Mouse (Mus musculus) adrenal gland, adult 8-10 months (tissue): ENCODE measurements at regions not wholly inside any gene's neighbourhood (a gene's known extent, or its start where the extent isn't known, plus 50 kb on each side); places are given as distances from the start of the nearest gene placed in this dataset.
"Not testable (repeated sequence)": the region's sequence is repeated elsewhere in the genome, so short reads cannot be mapped to it uniquely, and the experiment has no call there.

Experiments used
- DNase-seq: peaks from one replicate; pipeline ENCODE4 v3.0.0; 2022

GRCm38 (mm10) chr11:40159161-40159560, 535.8 kb downstream of the Mat2b start:
- DNase-seq: not testable (repeated sequence)

- peak; percentile 3 for DNase-seq
These were observed 545.7 kb downstream of the Mat2b start for GRCm38 (mm10) chr11:40149312-40149711.

- no peak for DNase-seq
These were observed 557.2 kb downstream of the Mat2b start for GRCm38 (mm10) chr11:40137803-40138202.

GRCm38 (mm10) chr11:40102613-40103012, 592.4 kb downstream of the Mat2b start:
- DNase-seq: no peak

- DNase-seq: no peak
These were observed 620.7 kb downstream of the Mat2b start for GRCm38 (mm10) chr11:40074317-40074716.

GRCm38 (mm10) chr11:40050503-40050902, 644.5 kb downstream of the Mat2b start:
- no peak for DNase-seq

GRCm38 (mm10) chr11:40027511-40027910, 667.5 kb downstream of the Mat2b start:
- no peak for DNase-seq

GRCm38 (mm10) chr11:39999483-39999882, 695.5 kb downstream of the Mat2b start:
- DNase-seq: no peak

- no peak for DNase-seq
These were observed 696.4 kb downstream of the Mat2b start for GRCm38 (mm10) chr11:39998612-39999011.

GRCm38 (mm10) chr11:39972585-39972984, 722.4 kb downstream of the Mat2b start:
- no peak for DNase-seq

GRCm38 (mm10) chr11:39963705-39964104, 731.3 kb downstream of the Mat2b start:
- no peak for DNase-seq

- no peak for DNase-seq
These were observed 740.6 kb downstream of the Mat2b start for GRCm38 (mm10) chr11:39954426-39954825.

- no peak for DNase-seq
These were observed 750.8 kb downstream of the Mat2b start for GRCm38 (mm10) chr11:39944196-39944595.

- DNase-seq: no peak
These were observed 760.8 kb downstream of the Mat2b start for GRCm38 (mm10) chr11:39934216-39934615.

- no peak for DNase-seq
These were observed 771.0 kb downstream of the Mat2b start for GRCm38 (mm10) chr11:39923977-39924527.

- no peak for DNase-seq
These were observed 777.2 kb downstream of the Mat2b start for GRCm38 (mm10) chr11:39917716-39918347.

- no peak for DNase-seq
These were observed 795.3 kb downstream of the Mat2b start for GRCm38 (mm10) chr11:39899644-39900225.

GRCm38 (mm10) chr11:39883305-39883704, 811.7 kb downstream of the Mat2b start:
- no peak for DNase-seq

- no peak for DNase-seq
These were observed 826.5 kb downstream of the Mat2b start for GRCm38 (mm10) chr11:39868451-39868979.
